In genomic region chr1:135583081-135583677, GRCm38 (mm10) we compare ENCODE assay signal across 8 mouse cellular contexts. TPM values are rescaled to one million over a fixed set of nuclear protein-coding genes. Genes with fewer than 3 reads are reported as not detected.
DNase-seq lines count a peak whose midpoint lies in the region; ATAC-seq and TF ChIP-seq lines count a peak whose summit lies in the region.

No protein-coding gene starts in this region.

- no peak for TF ChIP-seq CTCF in hindbrain, postnatal 0 days (IDR thresholded peaks at IDR 0.05; ENCODE audit: low read depth)

- H3K27me3 ChIP-seq in hindbrain, postnatal 0 days (ENCODE audit: insufficient read depth, low read length) = no peaks in the 10 kb centered on the region
- H3K27me3 ChIP-seq in limb, embryonic 13.5 days = 0 out of 2 replicates have a peak, but pooled peaks cover 5% of the 10 kb centered on the region
- no peaks in the 10 kb centered on the region for H3K27me3 ChIP-seq in neural tube, embryonic 15.5 days (replicated peaks)

- H3K36me3 ChIP-seq in hindbrain, postnatal 0 days (ENCODE audit: insufficient read depth, low read length) = no peaks in the 10 kb centered on the region
- H3K36me3 ChIP-seq in limb, embryonic 13.5 days = no peaks in the 10 kb centered on the region
- H3K36me3 ChIP-seq in neural tube, embryonic 15.5 days = no peaks in the 10 kb centered on the region

- ATAC-seq in hindbrain, postnatal 0 days = peak; percentile 71
- peak; percentile 38 for ATAC-seq in limb, embryonic 13.5 days (ENCODE audit: low FRiP score, low read depth)
- peak; percentile 56 for ATAC-seq in neural tube, embryonic 15.5 days (ENCODE audit: low FRiP score)
- ATAC-seq in erythroid progenitor cell, adult 5-6 weeks (replicated peaks; ENCODE audit: low FRiP score, poor library complexity, severe bottlenecking) = no peak

- DNase-seq in brain, adult 2 months (ENCODE audit: low read depth, low spot score) = peak; percentile 88
- peak; percentile 37 to 55 for DNase-seq in cerebellum, postnatal 4 days (ENCODE audit: low spot score in 2 of 2)
- DNase-seq in gastrocnemius, adult 18-20 months (ENCODE audit: low spot score) = peak; percentile 35
- DNase-seq in hindbrain, postnatal 0 days (ENCODE audit: low spot score) = peak; percentile 78
- no peak for DNase-seq in spleen, postnatal 10 days (ENCODE audit: low spot score in 2 of 2)

- H3K4me1 ChIP-seq in hindbrain, postnatal 0 days (ENCODE audit: insufficient read depth, low read length) = peaks cover 49% of the 10 kb centered on the region
- peaks cover 74% of the 10 kb centered on the region for H3K4me1 ChIP-seq in limb, embryonic 13.5 days
- peaks cover 78% of the 10 kb centered on the region for H3K4me1 ChIP-seq in neural tube, embryonic 15.5 days

- H3K4me3 ChIP-seq in hindbrain, postnatal 0 days (ENCODE audit: low read length) = peak overlapping the region; percentile 72
- H3K4me3 ChIP-seq in limb, embryonic 13.5 days = peak overlapping the region; percentile 60
- H3K4me3 ChIP-seq in neural tube, embryonic 15.5 days (replicated peaks) = peak overlapping the region; percentile 86

- H3K9ac ChIP-seq in hindbrain, postnatal 0 days (replicated peaks; ENCODE audit: low read length) = peak overlapping the region; percentile 88
- peak overlapping the region; percentile 73 for H3K9ac ChIP-seq in limb, embryonic 13.5 days
- H3K9ac ChIP-seq in neural tube, embryonic 15.5 days (replicated peaks) = peak overlapping the region; percentile 85

- H3K4me2 ChIP-seq in hindbrain, postnatal 0 days (ENCODE audit: low read depth, low read length) = peak overlapping the region; percentile 69
- H3K4me2 ChIP-seq in limb, embryonic 13.5 days (replicated peaks) = peak overlapping the region; percentile 97
- H3K4me2 ChIP-seq in neural tube, embryonic 15.5 days = peak overlapping the region; percentile 90

- peak overlapping the region; percentile 88 for H3K27ac ChIP-seq in hindbrain, postnatal 0 days
- peak overlapping the region; percentile 77 for H3K27ac ChIP-seq in limb, embryonic 13.5 days
- H3K27ac ChIP-seq in neural tube, embryonic 15.5 days (replicated peaks) = peak overlapping the region; percentile 96

- no peaks in the 10 kb centered on the region for H3K9me3 ChIP-seq in hindbrain, postnatal 0 days (ENCODE audit: low read length)
- H3K9me3 ChIP-seq in limb, embryonic 13.5 days = no peaks in the 10 kb centered on the region
- H3K9me3 ChIP-seq in neural tube, embryonic 15.5 days (replicated peaks) = no peaks in the 10 kb centered on the region

- WGBS in hindbrain, postnatal 0 days = 4% methylated on average over 15 of the region's 15 CpGs
- WGBS in limb, embryonic 13.5 days = 6% methylated on average over 15 of the region's 15 CpGs
- 3% methylated on average over 15 of the region's 15 CpGs for WGBS in neural tube, embryonic 15.5 days

RNA-seq across cellular contexts. Expression of gene Nav1, which starts 23.9 kb away (rescaled TPM):
- total RNA-seq in gastrocnemius, adult 18-20 months (2021) = 10 to 100 TPM in 1 of 2 experiments, 1 to 10 TPM in 1; 8.4 to 11.4 TPM
- 90.0 and 106 TPM in 2 replicates for total RNA-seq in hindbrain, postnatal 0 days (2014; rRNA removed)
- 38.6 and 39.9 TPM in 2 replicates for polyA plus RNA-seq in hindbrain, postnatal 0 days (2015; fragmentation: Nextera tagmentation; extraction: Ambion mirVana)
- 12.8 and 15.0 TPM in 2 replicates for polyA plus RNA-seq in limb, embryonic 13.5 days (2015; fragmentation: Nextera tagmentation; extraction: Ambion mirVana)
- 40.8 and 44.1 TPM in 2 replicates for polyA plus RNA-seq in neural tube, embryonic 15.5 days (2015; fragmentation: Nextera tagmentation; extraction: Ambion mirVana)
- total RNA-seq in erythroid progenitor cell, adult 5-6 weeks (2015; ENCODE audit: low replicate concordance) = 4.3 and 11.7 TPM in 2 replicates
- total RNA-seq in erythroid progenitor cell, adult 5-6 weeks (2017; ENCODE audit: low replicate concordance) = 1.1 and 2.6 TPM in 2 replicates

Comparison
In these comparisons a context has a peak if more than half of its experiments do, and no peak if none do; other contexts are left out.
1. DNase-seq: peak in brain, adult 2 months (single experiment), cerebellum, postnatal 4 days (2 of 2), gastrocnemius, adult 18-20 months (single experiment) and hindbrain, postnatal 0 days (single experiment); none in spleen, postnatal 10 days (0 of 2).
2. Peak in every context shown above with its lines, with median percentiles within 50 percentile points of each other: H3K27ac ChIP-seq, H3K4me2 ChIP-seq, H3K4me3 ChIP-seq and H3K9ac ChIP-seq.